Mouse (Mus musculus): Measurements from ENCODE around the gene Dusp5. TPM values are rescaled to one million over a fixed set of nuclear protein-coding genes. Genes with fewer than 3 reads are reported as not detected.

The Dusp5 gene
- polyA plus RNA-seq, 1 experiment from 2014 or later: 33.2 TPM

- no peak for DNase-seq (ENCODE audit: low spot score)
Observed at GRCm38 (mm10) chr19:53517370-53518096, 11.4 kb upstream of the Dusp5 start.

GRCm38 (mm10) chr19:53519549-53519948 is 9.4 kb upstream of the Dusp5 start:
- DNase-seq (ENCODE audit: low spot score): no peak

GRCm38 (mm10) chr19:53519981-53520380 is 8.9 kb upstream of the Dusp5 start:
- peak; percentile 91 for DNase-seq (ENCODE audit: low spot score)

GRCm38 (mm10) chr19:53521137-53521795 is 7.6 kb upstream of the Dusp5 start:
- DNase-seq (ENCODE audit: low spot score): no peak

DNA sequence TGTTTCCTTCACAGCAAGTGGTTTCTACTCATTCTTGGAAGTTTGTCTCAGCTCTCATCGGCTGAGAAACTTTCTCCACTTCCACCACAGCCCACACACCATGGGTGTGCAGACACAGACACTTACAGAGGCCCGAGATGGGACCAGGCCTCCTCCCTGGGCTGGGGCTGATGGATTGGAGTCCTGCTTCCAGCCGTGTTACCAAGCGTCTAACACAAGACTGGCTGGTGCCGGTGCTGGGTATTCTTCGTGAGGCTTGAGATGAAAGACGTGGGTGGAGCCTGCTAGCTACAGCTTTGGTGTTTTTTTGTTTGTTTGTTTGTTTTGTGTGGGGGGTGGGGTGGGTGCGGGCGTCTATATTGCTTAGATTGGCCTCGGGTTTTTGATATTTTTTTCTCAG is 1.4 kb upstream of the Dusp5 start:
- DNase-seq (ENCODE audit: low spot score): no peak

DNA sequence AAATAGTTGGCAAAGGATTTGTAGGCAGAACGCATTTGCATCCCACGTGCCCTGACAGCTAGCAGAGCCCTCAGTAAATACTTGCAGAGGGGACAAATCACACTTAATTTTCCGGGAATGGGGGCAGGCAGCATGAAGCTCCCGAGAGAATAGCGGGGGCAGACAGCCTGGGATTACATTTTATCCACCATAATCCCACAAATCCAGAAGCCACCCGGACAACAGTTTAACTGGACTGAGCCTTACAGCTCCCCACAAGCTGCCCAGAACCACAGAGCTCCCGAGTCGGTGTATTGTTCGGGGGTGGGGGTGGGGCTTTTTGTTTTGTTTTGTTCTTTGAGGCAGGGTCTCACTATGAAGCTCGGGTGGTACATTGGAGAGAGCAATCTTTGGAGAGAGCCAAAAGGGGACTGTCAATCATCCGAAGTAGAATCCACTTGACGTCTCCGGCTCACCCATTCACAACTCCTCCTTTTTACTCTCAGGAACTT is 733 bp upstream of the Dusp5 start:
- DNase-seq (ENCODE audit: low spot score): peak; percentile 26

DNA sequence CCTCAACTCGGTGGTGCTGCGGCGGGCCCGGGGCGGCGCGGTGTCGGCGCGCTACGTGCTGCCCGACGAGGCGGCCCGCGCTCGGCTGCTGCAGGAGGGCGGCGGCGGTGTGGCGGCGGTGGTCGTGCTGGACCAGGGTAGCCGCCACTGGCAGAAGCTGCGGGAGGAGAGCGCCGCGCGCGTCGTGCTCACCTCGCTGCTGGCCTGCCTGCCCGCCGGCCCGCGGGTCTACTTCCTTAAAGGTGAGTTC is 471 bp downstream of the Dusp5 start:
- no peak for DNase-seq (ENCODE audit: low spot score)

DNA sequence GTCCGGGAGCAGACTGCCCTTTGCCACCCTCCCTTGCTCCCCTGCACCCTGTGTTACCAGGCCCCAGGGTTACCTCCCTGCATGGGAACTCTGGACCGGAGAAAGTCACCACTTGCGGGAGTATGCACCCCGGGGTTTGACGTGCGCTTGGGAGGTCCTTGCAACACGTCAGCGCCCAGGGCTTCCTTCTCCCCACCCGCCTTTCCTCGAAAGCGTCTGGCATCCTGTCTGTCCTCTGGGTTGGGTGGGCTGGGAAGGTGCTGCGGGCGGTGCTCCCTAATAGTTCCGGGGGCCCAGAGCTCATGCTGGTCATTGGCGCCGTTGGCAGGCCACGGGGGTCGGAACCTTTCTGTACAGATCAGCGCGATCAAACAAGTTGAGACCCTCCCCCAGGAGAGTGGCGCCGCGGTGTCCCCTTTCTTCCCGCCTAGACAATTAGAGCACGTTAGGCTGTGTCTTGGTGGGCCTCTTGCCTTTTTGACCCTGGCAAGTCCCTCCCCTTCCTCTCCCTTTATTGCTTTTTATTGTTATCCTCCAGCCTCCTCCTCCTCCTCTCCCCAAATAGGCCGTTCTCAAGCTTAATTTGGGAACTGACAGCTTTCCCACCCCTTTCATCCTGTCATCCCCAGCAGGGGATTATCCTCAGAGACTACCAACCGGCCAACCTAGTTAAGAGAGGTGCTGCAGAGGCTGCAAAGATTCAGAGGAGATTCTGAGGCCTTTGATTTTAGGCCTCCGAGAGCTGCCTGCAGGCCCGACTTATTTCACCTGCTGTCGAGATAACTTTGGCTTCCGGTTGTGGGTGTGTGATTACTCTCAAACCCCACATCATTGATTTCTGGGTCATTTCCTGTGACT is 1.0 kb downstream of the Dusp5 start:
- DNase-seq (ENCODE audit: low spot score): peak; percentile 79

- DNase-seq (ENCODE audit: low spot score): no peak
Observed at GRCm38 (mm10) chr19:53531416-53531815, 2.5 kb downstream of the Dusp5 start.

DNA sequence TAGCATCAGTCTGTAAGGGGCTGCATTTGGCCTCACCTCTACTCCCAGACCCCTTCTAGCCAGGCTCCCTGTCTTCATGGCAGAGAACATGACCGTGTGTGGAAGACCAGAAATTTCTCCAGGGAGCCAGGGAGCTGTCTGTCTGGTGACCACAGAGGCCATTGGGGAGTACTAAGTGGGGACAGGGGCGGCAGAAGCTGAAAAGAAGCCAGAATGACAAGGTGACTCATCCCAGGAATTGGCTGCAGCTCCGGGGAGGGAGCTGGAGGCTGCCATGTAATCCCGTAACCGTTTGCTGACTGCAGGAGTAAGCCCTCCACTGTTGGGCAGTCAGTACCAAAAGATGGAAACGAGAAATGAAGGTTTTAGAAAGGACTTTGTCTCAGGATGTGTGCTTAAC is 3.1 kb downstream of the Dusp5 start:
- DNase-seq (ENCODE audit: low spot score): no peak

- DNase-seq (ENCODE audit: low spot score): no peak
Observed at GRCm38 (mm10) chr19:53532676-53533075, 3.8 kb downstream of the Dusp5 start.

DNA sequence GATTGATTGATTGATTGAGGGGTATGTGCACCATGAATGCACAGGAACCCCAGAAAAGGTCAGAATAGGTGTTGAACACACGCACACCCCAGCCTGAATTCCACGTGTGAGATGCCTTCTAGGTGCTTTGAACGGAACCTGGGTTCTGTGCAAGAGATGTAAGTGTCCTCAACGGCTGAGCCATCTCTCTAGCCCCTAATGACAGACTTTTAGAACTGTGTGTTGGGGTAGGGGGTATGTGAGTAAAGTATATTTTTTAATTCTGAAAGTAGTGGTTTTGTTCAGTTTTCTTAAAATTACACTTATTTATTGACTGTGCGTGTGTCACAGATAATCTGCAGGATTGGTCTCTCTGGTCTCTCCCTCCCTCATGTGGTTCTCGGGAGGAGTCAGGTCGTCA is 4.3 kb downstream of the Dusp5 start:
- DNase-seq (ENCODE audit: low spot score): no peak

- DNase-seq (ENCODE audit: low spot score): no peak
Observed at GRCm38 (mm10) chr19:53533810-53534601, 5.1 kb downstream of the Dusp5 start.

DNA sequence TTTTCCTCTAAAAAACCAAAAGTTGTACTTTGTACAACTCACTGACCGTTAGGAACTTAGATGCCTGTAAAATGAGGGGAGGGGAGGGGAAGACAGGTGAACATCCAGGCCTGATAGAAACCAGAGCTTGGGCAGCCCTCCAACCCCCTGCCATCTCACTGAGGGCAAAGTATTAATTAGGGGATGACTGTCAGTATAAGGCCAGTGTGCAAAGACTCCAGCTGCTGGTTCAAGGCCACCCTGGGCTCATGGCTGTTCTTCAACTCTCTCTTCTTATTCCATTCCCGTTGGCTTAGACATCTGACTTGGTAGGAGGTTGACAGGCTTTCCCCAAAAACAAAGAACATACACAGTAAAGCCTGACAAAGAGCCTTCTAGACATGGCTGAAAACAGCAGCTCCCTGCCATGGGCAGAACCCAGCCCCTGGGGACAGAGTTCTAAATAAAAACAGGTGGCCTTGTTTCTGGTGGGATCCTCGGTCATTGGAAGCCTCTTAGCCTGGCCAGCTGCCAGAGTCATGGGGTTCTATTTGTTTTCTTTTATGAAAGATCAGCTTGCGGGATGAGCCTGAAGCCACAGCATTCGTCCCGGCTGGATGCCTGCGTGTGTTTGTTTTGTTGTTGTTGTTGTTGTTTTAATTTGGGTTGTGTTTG is 6.0 kb downstream of the Dusp5 start:
- no peak for DNase-seq (ENCODE audit: low spot score)

- peak; percentile 44 for DNase-seq (ENCODE audit: low spot score)
Observed at GRCm38 (mm10) chr19:53535421-53535820, 6.5 kb downstream of the Dusp5 start.

DNA sequence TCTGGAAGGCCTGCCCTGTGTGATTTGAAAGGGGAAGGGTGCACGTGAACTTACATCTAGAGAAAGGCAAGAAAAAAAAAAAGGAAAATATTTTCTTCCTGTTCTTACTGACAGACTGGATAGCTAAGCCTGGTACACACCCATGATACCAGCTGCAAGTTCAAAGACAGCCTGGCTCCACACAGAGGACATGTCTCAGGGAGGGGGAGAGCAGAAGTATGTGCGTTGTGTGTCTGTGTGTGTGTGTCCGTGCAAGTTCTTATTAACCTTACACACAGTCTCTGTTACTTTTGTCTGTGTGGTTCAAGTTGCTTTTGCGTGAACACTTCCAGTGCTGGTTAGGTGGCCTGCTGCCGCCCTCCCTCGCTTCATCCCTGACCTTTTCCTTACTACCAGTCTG is 7.3 kb downstream of the Dusp5 start:
- DNase-seq (ENCODE audit: low spot score): peak; percentile 57

- DNase-seq (ENCODE audit: low spot score): peak; percentile 66
Observed at GRCm38 (mm10) chr19:53536731-53537666, 8.1 kb downstream of the Dusp5 start.

GRCm38 (mm10) chr19:53538024-53538423 is 9.1 kb downstream of the Dusp5 start:
- DNase-seq (ENCODE audit: low spot score): no peak

DNA sequence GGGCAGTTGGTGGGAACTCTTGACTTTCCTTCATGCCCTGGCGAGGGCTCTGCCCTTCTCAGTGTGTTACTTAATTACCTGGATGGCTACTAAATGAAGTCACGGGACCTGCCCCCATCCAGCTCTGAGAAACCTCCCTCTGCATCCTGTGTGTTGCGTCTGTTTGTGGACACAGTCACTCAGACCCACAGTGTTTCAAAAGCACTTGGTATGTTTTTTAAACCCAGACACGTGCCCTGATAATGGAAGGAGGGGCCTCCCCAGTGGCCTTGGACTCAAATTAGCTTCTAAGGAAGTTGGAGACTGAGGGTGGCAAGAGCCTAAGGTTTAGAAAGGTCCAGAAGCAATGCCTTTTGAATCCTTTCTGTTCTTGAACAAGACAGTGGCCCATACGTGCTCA is 9.9 kb downstream of the Dusp5 start:
- DNase-seq (ENCODE audit: low spot score): no peak

DNA sequence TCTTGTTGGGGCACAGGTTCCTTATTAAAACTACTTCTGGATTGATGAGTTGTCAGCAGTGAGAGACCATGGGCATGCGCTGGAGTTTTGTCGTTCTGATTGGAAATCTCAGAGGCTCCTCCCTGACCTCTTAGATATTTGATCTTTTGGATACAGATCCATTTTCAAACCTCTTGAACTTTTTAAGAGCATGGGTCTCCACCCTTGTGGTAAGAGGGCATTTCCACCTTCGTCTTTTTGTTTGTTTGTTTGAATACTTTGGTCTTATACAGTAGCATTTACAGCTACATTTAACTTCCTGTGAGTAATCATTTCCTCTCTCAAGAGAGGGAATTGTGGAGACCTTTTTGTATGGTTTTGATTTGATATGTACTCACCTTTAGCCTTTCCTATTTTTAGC is 10.4 kb downstream of the Dusp5 start:
- DNase-seq (ENCODE audit: low spot score): no peak
